Mouse (Mus musculus) ovary, postnatal 10 days (tissue): ENCODE data around the gene Phactr1.

Source experiments
- DNase-seq: peaks from one replicate; pipeline ENCODE4 v3.0.0; 2022; ENCODE audit warnings: low spot score

The Phactr1 gene

DNA sequence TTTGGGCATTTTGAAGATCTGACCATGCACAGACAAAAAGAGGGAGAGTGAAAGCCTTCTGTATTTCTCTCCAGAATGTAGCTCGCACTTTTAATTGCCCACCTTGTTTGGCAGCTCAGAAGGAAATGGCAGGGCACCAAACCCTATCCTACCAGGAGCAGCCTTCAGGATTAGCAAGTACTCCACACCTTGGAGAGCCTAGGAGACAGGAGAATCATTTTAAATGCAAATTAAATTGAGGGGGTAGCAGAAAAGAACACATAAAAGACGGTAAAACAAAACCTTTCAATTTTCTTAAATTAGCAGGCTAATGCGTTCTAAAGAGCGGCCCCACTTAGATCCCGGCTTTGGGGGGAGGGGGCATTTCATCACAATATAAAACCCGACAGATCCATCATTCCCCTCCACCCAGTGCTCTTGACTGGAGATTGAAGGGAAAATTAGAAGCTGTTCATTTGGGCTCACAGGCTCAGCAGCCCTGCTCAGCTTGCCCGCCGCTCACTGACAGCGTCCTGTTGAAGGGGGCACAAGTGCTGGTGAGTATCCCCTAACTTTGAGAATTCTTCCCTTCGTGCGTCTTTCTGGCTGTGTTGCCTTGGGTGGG lies at the start of gene Phactr1:
TSS of gene Phactr1 (plus strand) at position 233 of the 604 bp plus-strand sequence.
- no peak for DNase-seq

DNA sequence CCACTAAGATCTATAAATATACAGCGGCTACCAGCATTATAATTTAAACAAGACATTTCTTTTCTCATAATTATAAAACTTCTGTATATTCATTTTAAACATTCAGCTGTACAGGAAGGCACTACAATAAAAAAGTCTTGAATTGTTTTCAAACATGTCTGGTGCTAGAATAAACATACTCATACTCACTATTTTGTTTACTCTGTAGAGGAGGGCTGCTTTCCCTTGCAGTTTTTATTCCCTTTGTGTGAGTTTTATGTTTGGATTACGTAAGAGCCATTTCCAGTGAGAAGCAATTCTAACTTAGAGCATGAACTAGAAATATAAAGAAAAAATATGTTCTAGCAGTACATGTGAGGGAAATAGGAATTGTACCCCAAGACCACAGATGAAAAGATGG lies 45.5 kb upstream of the Phactr1 start:
- no peak for DNase-seq

GRCm38 (mm10) chr13:42650228-42650627 lies 30.2 kb upstream of the Phactr1 start:
- no peak for DNase-seq

DNA sequence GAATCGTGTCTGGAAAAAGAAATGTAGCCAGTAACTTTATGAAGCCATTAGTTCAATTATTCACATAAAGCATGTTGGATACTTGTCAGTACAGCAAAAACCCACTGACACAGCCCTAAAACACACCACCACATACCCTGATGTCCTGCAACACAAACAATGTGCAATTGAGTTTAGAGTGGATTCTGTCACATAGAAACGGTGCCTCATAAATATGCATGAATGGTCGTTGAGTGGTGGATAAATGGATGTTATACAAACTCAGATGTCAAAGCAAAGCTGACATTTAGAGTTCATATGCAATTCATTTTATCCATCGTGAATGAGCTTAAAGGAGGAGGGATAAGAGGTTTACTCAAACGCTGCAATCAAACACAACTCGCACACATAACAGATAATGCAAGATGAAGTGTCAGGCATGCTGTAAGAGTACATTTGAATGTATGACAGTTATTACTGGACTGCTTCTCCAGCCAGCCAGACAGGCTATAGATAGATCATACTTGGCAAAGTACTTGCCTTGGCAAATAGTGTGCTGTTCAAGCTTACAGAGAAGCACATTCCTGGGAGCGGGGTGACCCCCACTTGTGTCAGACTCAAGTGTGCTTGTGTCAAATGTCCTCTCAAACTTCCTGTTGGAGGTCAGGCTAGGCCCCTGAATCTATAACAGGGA lies 23.6 kb upstream of the Phactr1 start:
- no peak for DNase-seq

GRCm38 (mm10) chr13:42671651-42672290 lies 8.7 kb upstream of the Phactr1 start:
- no peak for DNase-seq

DNA sequence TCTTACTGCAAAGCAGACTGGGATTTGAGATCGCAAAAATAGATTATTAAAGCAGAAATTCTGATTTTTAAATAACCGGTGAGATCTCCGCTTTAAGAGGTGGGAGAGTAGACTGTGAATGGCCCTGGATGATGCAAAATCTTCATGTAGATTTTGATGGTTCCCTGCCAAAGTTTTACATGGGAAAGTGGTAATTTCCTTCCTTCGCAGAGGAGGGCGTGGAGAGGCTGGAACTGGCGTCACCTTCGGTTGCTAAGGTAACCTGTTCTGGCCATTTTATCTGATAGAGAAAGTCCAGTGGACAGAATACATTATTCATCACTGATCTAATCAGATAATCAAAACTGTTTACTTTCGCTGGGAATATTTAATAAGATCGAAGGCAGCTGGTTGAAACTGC lies 876 bp downstream of the Phactr1 start:
- DNase-seq, result no peak

DNA sequence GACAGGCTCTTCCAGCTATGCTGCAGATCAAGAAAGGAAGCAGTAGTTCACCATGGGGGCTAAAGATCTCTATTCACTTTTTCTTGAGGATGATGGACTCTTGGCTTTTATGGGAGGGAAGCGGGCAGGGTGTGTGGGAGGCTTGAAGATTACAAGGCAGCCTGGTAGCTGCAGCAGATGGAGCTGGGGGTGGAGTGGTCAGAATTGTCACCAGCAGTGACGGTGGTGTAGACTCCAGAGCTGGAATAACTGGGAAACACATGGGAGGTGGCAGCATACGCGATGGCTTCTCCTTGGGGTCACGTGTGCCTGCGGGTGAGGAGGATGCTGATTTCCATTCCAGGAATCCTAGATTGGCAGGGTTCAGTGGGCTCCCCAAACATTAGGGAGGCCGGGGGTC lies 3.8 kb downstream of the Phactr1 start:
- DNase-seq, result no peak

DNA sequence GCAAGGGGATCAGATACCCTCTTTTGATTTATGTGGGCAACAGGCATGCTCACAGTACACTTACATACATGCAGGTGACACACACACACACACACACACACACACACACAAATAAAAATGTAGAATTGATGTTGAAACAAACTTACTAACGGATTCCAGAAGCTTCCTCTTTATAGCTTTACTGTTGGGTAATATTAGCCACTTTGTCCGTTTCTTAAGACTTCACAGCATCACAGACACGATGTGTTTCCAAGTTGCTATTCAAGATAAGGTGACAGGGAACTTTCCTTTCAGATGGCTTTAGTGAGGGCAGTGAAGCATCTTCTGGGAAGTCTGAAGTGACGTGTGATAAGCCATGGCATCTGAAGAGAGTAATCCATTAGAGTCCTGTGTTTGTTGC lies 11.8 kb downstream of the Phactr1 start:
- no peak for DNase-seq

- no peak for DNase-seq
Observed at GRCm38 (mm10) chr13:42696641-42697040, 16.2 kb downstream of the Phactr1 start.

DNA sequence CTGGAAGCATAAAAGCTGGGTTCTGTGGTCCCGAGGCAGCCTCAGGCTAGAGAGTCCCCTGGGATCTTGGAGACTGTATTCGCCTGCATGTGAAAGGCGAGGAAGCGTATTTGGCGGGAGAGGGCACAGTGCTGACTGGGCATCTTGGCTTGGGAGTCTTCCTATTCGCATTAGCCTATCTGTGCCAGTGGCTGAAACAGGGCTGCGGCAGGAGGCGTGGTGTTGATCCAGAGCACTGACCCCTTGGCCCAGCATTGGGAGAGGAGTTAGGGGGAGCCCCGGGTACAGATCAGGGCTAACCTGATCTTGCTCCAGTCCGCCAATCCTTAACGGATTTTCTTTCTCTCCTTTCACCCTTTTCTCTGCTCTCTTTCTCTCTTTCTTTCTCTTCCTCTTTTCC lies 28.7 kb downstream of the Phactr1 start:
- DNase-seq, result no peak

- no peak for DNase-seq
Observed at GRCm38 (mm10) chr13:42709611-42710331, 29.3 kb downstream of the Phactr1 start.

GRCm38 (mm10) chr13:42711510-42711909 lies 31.1 kb downstream of the Phactr1 start:
- peak; percentile 30 for DNase-seq

DNA sequence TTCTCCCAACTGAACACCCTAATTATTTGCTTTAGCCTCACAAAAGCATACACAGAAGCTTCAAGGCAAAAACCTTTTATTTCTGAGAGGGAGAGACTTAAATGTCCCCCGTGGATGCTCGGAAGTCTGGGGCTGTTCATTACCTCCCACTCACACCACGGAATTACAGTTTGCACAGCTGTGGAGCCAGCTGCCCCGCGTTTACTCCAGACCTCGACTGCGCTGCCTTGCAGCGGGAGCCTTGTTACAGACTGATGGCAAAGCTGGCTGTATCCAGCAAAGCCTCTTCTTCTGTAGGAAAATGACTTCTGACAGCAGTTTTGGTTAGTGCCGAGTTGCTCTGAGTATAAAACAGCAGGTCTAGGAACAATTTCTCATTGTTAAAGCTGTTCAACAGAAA lies 39.0 kb downstream of the Phactr1 start:
- no peak for DNase-seq

- DNase-seq, result no peak
Observed at GRCm38 (mm10) chr13:42720135-42720534, 39.7 kb downstream of the Phactr1 start.

- no peak for DNase-seq
Observed at GRCm38 (mm10) chr13:42720648-42721047, 40.2 kb downstream of the Phactr1 start.

DNA sequence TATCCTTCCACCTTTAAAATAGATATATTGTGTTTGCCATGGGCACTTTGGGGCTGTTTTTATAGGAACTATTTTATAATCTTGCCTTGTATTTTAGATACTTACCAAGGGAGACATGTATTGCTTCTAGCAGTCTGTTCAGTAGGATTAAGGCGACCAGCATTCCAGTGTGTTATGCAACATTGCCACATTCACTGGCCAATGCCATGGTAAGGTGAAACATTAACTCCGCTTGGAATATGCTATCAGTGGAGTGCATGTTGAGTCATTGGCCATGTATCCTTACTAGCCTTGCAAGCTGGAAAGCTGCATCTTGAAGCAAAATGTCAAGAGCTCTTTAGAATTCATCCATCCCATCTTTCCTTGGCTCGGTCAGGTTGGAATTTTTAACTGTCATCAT lies 43.6 kb downstream of the Phactr1 start:
- no peak for DNase-seq

DNA sequence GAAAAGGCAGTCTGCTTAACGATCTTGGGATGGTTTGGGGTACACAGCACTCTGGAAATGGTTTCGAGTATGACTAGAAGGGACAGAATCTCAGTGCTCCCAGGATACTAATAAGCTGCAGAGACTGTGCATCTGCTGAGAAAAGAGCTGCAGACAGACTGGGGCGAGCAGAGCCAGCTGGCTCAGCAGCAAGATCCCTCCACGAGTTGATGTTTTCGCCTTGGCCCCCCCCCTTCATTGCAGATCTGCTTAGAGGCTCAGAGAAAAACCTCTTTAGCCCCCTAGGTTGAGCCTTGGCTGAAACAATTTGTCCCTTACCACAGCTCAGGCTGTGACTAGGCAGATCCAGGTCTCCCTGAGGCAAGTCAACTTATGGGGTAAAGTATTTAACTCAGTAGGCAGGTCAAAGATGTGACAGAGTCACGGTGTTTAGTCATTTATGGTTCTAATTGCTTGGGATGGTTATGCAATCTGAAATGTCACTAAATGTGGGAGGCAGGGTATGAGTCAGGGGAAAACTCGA lies 45.3 kb downstream of the Phactr1 start:
- DNase-seq, result no peak

DNA sequence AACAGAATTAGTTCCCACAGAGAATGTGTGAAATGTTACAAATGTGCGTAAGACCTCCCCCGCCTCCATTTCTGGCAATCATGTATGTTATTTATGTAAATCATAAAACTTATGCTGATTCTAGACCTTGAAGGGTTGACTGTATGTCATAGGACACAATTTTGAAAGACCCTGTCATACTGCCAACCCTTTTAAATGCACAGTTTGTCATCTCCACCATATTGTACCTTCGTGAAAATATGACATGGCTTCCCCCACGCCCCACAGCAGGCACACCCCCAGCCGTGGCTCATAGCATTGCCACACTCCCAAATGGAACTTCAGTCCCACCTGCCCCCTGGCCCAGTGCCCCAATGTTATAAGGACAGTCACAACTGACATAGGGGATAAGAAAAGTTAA lies 57.1 kb downstream of the Phactr1 start:
- DNase-seq, result no peak

DNA sequence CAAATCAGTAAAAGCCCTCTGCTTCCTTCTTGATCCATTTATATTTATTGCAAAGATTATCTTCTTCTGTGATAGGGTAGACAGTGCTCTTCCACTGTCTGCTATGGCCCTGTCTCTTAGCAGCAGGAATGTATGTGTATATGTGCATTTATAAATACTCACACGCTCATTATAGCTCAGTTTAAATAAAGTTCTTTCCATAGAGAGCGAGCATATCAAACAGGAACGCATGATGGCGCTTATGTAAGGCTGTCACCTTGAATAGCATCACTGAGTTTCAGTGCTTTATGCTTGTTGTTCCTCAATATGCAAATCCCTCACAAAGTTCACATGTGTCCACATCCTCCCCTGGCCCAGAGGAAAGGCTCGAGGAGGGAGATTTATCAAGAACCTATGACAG lies 57.7 kb downstream of the Phactr1 start:
- DNase-seq, result no peak

GRCm38 (mm10) chr13:42742226-42742625 lies 61.8 kb downstream of the Phactr1 start:
- no peak for DNase-seq

DNA sequence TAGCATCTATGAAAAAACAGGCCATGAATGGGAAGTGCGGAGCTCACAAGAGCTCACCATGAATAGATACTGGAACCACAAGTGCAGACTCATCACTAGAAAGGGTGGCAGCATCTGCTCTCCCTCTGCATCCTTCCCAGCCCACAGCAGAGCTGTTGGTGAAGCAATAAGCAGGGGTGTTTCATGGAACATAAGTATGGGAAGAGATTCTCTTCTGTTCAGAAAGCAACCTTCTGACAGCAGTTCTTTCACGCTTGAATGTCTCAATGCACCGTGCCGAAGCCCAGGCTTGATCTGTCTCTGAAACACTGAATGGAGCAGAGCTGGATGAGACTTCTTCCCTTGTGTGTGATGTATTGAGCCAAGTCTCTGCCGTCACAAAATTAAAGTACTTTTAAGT lies 64.0 kb downstream of the Phactr1 start:
- no peak for DNase-seq

DNA sequence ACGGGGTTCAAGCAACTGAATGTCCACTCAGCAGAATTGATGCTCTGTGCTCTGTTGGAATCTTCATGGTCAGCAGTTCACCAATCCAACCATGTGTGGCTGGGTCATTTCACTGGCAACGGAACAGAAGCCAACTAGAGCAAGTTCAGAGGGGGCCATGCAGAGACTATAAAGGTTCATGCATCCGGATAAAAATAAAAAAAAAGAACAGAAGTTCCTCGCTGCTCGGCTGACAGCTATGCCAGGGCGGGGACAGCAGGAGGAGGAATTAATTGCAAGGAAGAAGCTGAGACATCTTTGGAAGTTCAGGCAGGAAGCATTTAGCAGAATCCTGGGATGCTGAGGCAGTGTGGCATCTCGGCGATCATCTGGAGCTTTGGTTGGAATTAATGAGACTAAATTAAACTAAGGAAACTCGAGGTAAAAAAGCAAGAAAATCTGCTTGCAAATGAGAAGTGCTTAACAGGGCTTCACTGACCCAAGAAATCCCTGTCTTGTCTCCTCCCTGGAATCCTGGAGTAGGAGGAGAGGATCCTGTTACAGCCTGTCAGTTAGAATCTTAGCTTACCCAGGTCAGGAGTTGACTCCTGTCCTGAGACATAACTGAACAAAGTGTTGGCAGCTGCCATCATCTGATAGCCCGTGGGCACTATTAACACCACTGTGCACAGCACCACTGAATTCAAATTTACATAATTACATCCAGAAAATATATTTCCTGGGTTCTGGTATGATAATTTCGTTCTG lies 77.4 kb downstream of the Phactr1 start:
- no peak for DNase-seq
